In the genomic region with DNA sequence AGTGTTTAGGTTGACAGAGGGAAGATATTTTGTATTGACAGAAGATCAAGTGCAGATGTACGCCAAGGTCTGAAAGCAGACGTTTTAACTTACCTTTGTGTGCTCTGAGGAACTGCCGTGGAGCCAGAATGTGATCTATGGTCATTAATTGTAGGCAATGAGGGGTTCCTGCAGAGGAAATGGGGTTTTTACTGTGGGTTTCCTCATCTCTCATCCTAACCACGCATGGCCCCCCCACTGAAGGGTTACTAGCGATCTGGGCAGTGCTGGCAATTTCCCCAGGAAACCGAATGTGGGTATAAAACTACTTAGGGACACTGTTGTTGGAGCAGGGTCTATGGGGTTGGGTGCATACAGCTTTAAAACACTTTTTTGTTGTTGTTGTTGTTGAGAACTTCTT, we compare ENCODE assay signal across 19 mouse cellular contexts.
"Had no signal": no experiment of that assay in that cellular context is flagged by ENCODE, and none has a peak within 500 bp of the region (broad histone marks: within the 10 kb centered on the region; RNA-seq: fewer than 3 reads in every experiment).

No protein-coding gene starts in this region.

- H3K27ac ChIP-seq: midbrain, embryonic 10.5 days; midbrain, embryonic 13.5 days; midbrain, embryonic 15.5 days; neural tube, embryonic 13.5 days; neural tube, embryonic 15.5 days had no signal

- H3K9me3 ChIP-seq: megakaryocyte, embryonic 14.5 days; midbrain, embryonic 10.5 days; midbrain, embryonic 13.5 days; midbrain, embryonic 15.5 days; neural tube, embryonic 13.5 days; neural tube, embryonic 15.5 days had no signal

- H3K4me3 ChIP-seq: megakaryocyte, embryonic 14.5 days; midbrain, embryonic 10.5 days; midbrain, embryonic 13.5 days; midbrain, embryonic 15.5 days; myocyte; neural tube, embryonic 13.5 days; neural tube, embryonic 15.5 days had no signal

- H3K4me2 ChIP-seq: lung, embryonic 14.5 days; midbrain, embryonic 13.5 days; midbrain, embryonic 15.5 days; neural tube, embryonic 13.5 days; neural tube, embryonic 15.5 days had no signal

- ATAC-seq: midbrain, embryonic 13.5 days; midbrain, embryonic 15.5 days had no signal

- H3K9ac ChIP-seq: lung, embryonic 14.5 days; midbrain, embryonic 13.5 days; midbrain, embryonic 15.5 days; neural tube, embryonic 13.5 days; neural tube, embryonic 15.5 days had no signal

- DNase-seq: lung, adult 18-20 months; lung, embryonic 14.5 days; lung, postnatal 10 days; lung, postnatal 4 days; retina, postnatal 1 day; right cerebral cortex, adult 18-20 months; right cerebral cortex, postnatal 25 days; right cerebral cortex, postnatal 4 days; spleen, adult 18-20 months; thymus, adult 18-20 months; thymus, postnatal 14 days; thymus, postnatal 36 days had no signal

- H3K36me3 ChIP-seq: midbrain, embryonic 10.5 days; midbrain, embryonic 13.5 days; midbrain, embryonic 15.5 days; neural tube, embryonic 13.5 days; neural tube, embryonic 15.5 days had no signal

- H3K27me3 ChIP-seq: midbrain, embryonic 13.5 days; midbrain, embryonic 15.5 days; neural tube, embryonic 13.5 days; neural tube, embryonic 15.5 days had no signal

- H3K4me1 ChIP-seq: midbrain, embryonic 13.5 days; midbrain, embryonic 15.5 days; neural tube, embryonic 13.5 days; neural tube, embryonic 15.5 days had no signal
